Mouse (Mus musculus) midbrain, embryonic 16.5 days (tissue): ENCODE results near the gene Krr1. TPM values are rescaled to one million over a fixed set of nuclear protein-coding genes. Genes with fewer than 3 reads are reported as not detected.

Experiments
- ATAC-seq: fragments of 200-750 bp; cut with Nextera tagmentation; 2 replicates; pipeline ENCODE4 v1.8.0; 2017; ENCODE audit warnings: moderate TSS enrichment
- H3K27ac ChIP-seq: fragments of 300-500 bp; sonication (generic); 2 replicates; pipeline ENCODE4 v1.5.1; 2014; ENCODE audit warnings: mild to moderate bottlenecking, low read length, mixed read lengths
- H3K27me3 ChIP-seq: fragments of 300-500 bp; sonication (generic); 2 replicates; pipeline ENCODE4 v1.6.1; 2014; ENCODE audit warnings: low read depth, low read length, mixed read lengths; ENCODE audit not compliant: control insufficient read depth, insufficient read depth
- H3K36me3 ChIP-seq: fragments of 300-500 bp; sonication (generic); 2 replicates; pipeline ENCODE4 v1.6.1; 2014; ENCODE audit warnings: mild to moderate bottlenecking, low read length, moderate library complexity, mixed read lengths; ENCODE audit not compliant: control insufficient read depth, insufficient read depth
- H3K4me1 ChIP-seq: fragments of 300-500 bp; sonication (generic); 2 replicates; pipeline ENCODE4 v1.6.1; 2014; ENCODE audit warnings: mild to moderate bottlenecking, low read length, mixed read lengths; ENCODE audit not compliant: control insufficient read depth, insufficient read depth
- H3K4me2 ChIP-seq: fragments of 300-500 bp; sonication (generic); 2 replicates; pipeline ENCODE4 v1.6.1; 2014; ENCODE audit warnings: mild to moderate bottlenecking, low read length, mixed read lengths
- H3K4me3 ChIP-seq: fragments of 300-500 bp; sonication (generic); 2 replicates; pipeline ENCODE4 v1.5.1; 2014; ENCODE audit warnings: low read depth, mild to moderate bottlenecking, low read length, moderate library complexity, mixed read lengths
- H3K9ac ChIP-seq: fragments of 300-500 bp; sonication (generic); 2 replicates; pipeline ENCODE4 v1.6.1; 2014; ENCODE audit warnings: low read depth, low read length, mixed read lengths
- H3K9me3 ChIP-seq: fragments of 300-500 bp; sonication (generic); replicated peaks from 2 replicates; pipeline ENCODE4 v1.6.1; 2014; ENCODE audit warnings: mild to moderate bottlenecking, low read length, mixed read lengths; ENCODE audit not compliant: control insufficient read depth, poor library complexity, severe bottlenecking
- WGBS: fragments of 180-500 bp; shearing (Covaris S2); extraction: QIAGEN DNeasy Blood & Tissue Kit; methylation state at CpG from one replicate; pipeline ENCODE4 v1.1.7; 2014; 5-methylcytosine and 5-hydroxymethylcytosine counted together
- polyA plus RNA-seq: library from polyadenylated mRNA; unstranded; fragments of >200 nt; fragmentation: Nextera tagmentation; extraction: Ambion mirVana; gene quantifications from 2 replicates; pipeline ENCODE4 v1.2.1, GENCODE M21; 2015

Krr1 gene
- 40.4 and 43.8 TPM in 2 replicates for polyA plus RNA-seq

GRCm38 (mm10) chr10:111972542-111973361 is at the start of gene Krr1:
Gene Krr1, plus strand, starts transcription at chr10:111972664.
- Histone ChIP-seq H3K27me3 (peaks cover 4% of the 10 kb centered on the region; the same call in 1 of the 2 replicates), H3K27ac (peak within 1 kb of the TSS; percentile 64), H3K4me3 (peak within 1 kb of the TSS; percentile 96), H3K4me2 (peak within 1 kb of the TSS; percentile 89), H3K9ac (peak within 1 kb of the TSS; percentile 80), H3K9me3 (no peaks in the 10 kb centered on the region), H3K36me3 (no peaks in the 10 kb centered on the region), H3K4me1 (peaks cover 8% of the 10 kb centered on the region)
- ATAC-seq, result peak; percentile 98
- under 1% methylated on average over 51 of the region's 51 CpGs for WGBS

GRCm38 (mm10) chr10:111923503-111924135 is 48.8 kb upstream of the Krr1 start:
- no peak overlapping the region for H3K4me3 ChIP-seq
- no peaks in the 10 kb centered on the region for H3K27me3 ChIP-seq
- no peak for ATAC-seq
- H3K27ac ChIP-seq, result no peak overlapping the region
- 57% methylated on average over 4 of the region's 4 CpGs for WGBS
- H3K9ac ChIP-seq, result no peak overlapping the region
- H3K4me1 ChIP-seq, result peaks cover 11% of the 10 kb centered on the region
- no peaks in the 10 kb centered on the region for H3K9me3 ChIP-seq
- H3K36me3 ChIP-seq, result no peaks in the 10 kb centered on the region
- H3K4me2 ChIP-seq, result no peak overlapping the region

GRCm38 (mm10) chr10:111924141-111924540 is 48.3 kb upstream of the Krr1 start:
- Histone ChIP-seq H3K36me3 (no peaks in the 10 kb centered on the region), H3K9me3 (no peaks in the 10 kb centered on the region), H3K27ac (no peak overlapping the region), H3K4me3 (no peak overlapping the region), H3K27me3 (no peaks in the 10 kb centered on the region), H3K4me1 (peaks cover 14% of the 10 kb centered on the region), H3K4me2 (no peak overlapping the region), H3K9ac (no peak overlapping the region)
- ATAC-seq, result no peak
- 33% methylated on average over 3 of the region's 3 CpGs for WGBS

GRCm38 (mm10) chr10:111924716-111925488 is 47.6 kb upstream of the Krr1 start:
- 27% methylated on average over 12 of the region's 12 CpGs for WGBS
- Histone ChIP-seq H3K27me3 (no peaks in the 10 kb centered on the region), H3K36me3 (no peaks in the 10 kb centered on the region), H3K9me3 (no peaks in the 10 kb centered on the region), H3K4me3 (peak overlapping the region; percentile 23; the same call in 1 of the 2 replicates), H3K27ac (0 out of 2 replicates have a peak overlapping the region, but pooled peaks have one; percentile 53), H3K4me1 (peaks cover 18% of the 10 kb centered on the region), H3K9ac (peak overlapping the region; percentile 56), H3K4me2 (peak overlapping the region; percentile 59)
- no peak for ATAC-seq

- H3K4me3 ChIP-seq, result peak overlapping the region; percentile 23; the same call in 1 of the 2 replicates
- 0 out of 2 replicates have a peak overlapping the region, but pooled peaks have one; percentile 53 for H3K27ac ChIP-seq
- H3K9ac ChIP-seq, result peak overlapping the region; percentile 56
- no peaks in the 10 kb centered on the region for H3K36me3 ChIP-seq
- no peaks in the 10 kb centered on the region for H3K27me3 ChIP-seq
- peak overlapping the region; percentile 59 for H3K4me2 ChIP-seq
- WGBS, result under 1% methylated on average over 10 of the region's 10 CpGs
- no peaks in the 10 kb centered on the region for H3K9me3 ChIP-seq
- peaks cover 18% of the 10 kb centered on the region for H3K4me1 ChIP-seq
- ATAC-seq, result peak; percentile 88
These were observed 47.0 kb upstream of the Krr1 start for GRCm38 (mm10) chr10:111925489-111925860.

GRCm38 (mm10) chr10:111932621-111933345 is 39.7 kb upstream of the Krr1 start:
- no peaks in the 10 kb centered on the region for H3K27me3 ChIP-seq
- no peaks in the 10 kb centered on the region for H3K9me3 ChIP-seq
- 19% methylated on average over 11 of the region's 11 CpGs for WGBS
- no peaks in the 10 kb centered on the region for H3K36me3 ChIP-seq
- no peak overlapping the region for H3K27ac ChIP-seq
- no peak overlapping the region for H3K4me3 ChIP-seq
- no peak overlapping the region for H3K9ac ChIP-seq
- H3K4me1 ChIP-seq, result peaks cover 16% of the 10 kb centered on the region
- H3K4me2 ChIP-seq, result no peak overlapping the region
- ATAC-seq, result no peak

- H3K27ac ChIP-seq, result no peak overlapping the region
- H3K4me1 ChIP-seq, result peaks cover 9% of the 10 kb centered on the region
- no peaks in the 10 kb centered on the region for H3K9me3 ChIP-seq
- WGBS, result 66% methylated on average over 2 of the region's 2 CpGs
- ATAC-seq, result no peak
- no peaks in the 10 kb centered on the region for H3K36me3 ChIP-seq
- no peak overlapping the region for H3K4me3 ChIP-seq
- no peaks in the 10 kb centered on the region for H3K27me3 ChIP-seq
- H3K4me2 ChIP-seq, result no peak overlapping the region
- H3K9ac ChIP-seq, result no peak overlapping the region
These were observed 37.3 kb upstream of the Krr1 start for GRCm38 (mm10) chr10:111935207-111935606.

GRCm38 (mm10) chr10:111936021-111936420 is 36.4 kb upstream of the Krr1 start:
- 87% methylated on average over 4 of the region's 4 CpGs for WGBS

More at GRCm38 (mm10) chr10:111936021-111936420, 36.4 kb upstream of the Krr1 start:
- Histone ChIP-seq H3K9ac (no peak overlapping the region), H3K9me3 (no peaks in the 10 kb centered on the region), H3K27ac (no peak overlapping the region), H3K4me3 (no peak overlapping the region), H3K27me3 (no peaks in the 10 kb centered on the region), H3K36me3 (no peaks in the 10 kb centered on the region), H3K4me1 (peaks cover 9% of the 10 kb centered on the region), H3K4me2 (no peak overlapping the region)
- ATAC-seq, result no peak
